Mouse (Mus musculus) layer of hippocampus, adult 2 months (tissue): ENCODE data around the gene Sec61a1. TPM values are rescaled to one million over a fixed set of nuclear protein-coding genes. Genes with fewer than 3 reads are reported as not detected.

ENCODE experiments used
- DNase-seq, 2 experiments: peaks; one replicate each; pipeline ENCODE4 v3.0.0; 2022; ENCODE audit warnings: low spot score in 2 of 2
- H3K27ac ChIP-seq: fragments of 200-600 bp; 2 replicates; pipeline ENCODE4 v1.8.1; 2022
- H3K4me3 ChIP-seq: fragments of 200-600 bp; 2 replicates; pipeline ENCODE4 v1.8.1; 2022; ENCODE audit warnings: mild to moderate bottlenecking
- CTCF ChIP-seq: fragments of 200-600 bp; conservative IDR thresholded peaks from 2 replicates; pipeline ENCODE4 v1.8.1; 2022; ENCODE audit warnings: antibody characterized with exemption, mild to moderate bottlenecking, moderate library complexity
- long read RNA-seq, 2 experiments: library from polyadenylated mRNA; stranded (forward); transcript quantifications; one replicate each; pipeline ENCODE4 v2.0.0; 2021; ENCODE audit warnings: borderline mapping rate in 2 of 2
- total RNA-seq, 2 experiments: library from RNA; stranded (reverse); gene quantifications; 2 replicates each; pipeline ENCODE4 v1.2.3; 2021

The Sec61a1 gene
- total RNA-seq: 10 to 100 TPM; 80.9 to 94.0 TPM
- long read RNA-seq, experiment 1, transcript Sec61a1-201 (12 exons, 3,172 nt): major isoform, 23 of 39 reads
- long read RNA-seq, experiment 1, partial matches to known transcripts: 9 of 39 reads
- long read RNA-seq, experiment 1, other reads (novel, unspliced or antisense): 6 of 39 reads
- long read RNA-seq, experiment 2, transcript Sec61a1-201 (12 exons, 3,172 nt): major isoform, 24 of 33 reads
- long read RNA-seq, experiment 2, partial matches to known transcripts: 2 of 33 reads
- long read RNA-seq, experiment 2, other reads (novel, unspliced or antisense): 7 of 33 reads

DNA sequence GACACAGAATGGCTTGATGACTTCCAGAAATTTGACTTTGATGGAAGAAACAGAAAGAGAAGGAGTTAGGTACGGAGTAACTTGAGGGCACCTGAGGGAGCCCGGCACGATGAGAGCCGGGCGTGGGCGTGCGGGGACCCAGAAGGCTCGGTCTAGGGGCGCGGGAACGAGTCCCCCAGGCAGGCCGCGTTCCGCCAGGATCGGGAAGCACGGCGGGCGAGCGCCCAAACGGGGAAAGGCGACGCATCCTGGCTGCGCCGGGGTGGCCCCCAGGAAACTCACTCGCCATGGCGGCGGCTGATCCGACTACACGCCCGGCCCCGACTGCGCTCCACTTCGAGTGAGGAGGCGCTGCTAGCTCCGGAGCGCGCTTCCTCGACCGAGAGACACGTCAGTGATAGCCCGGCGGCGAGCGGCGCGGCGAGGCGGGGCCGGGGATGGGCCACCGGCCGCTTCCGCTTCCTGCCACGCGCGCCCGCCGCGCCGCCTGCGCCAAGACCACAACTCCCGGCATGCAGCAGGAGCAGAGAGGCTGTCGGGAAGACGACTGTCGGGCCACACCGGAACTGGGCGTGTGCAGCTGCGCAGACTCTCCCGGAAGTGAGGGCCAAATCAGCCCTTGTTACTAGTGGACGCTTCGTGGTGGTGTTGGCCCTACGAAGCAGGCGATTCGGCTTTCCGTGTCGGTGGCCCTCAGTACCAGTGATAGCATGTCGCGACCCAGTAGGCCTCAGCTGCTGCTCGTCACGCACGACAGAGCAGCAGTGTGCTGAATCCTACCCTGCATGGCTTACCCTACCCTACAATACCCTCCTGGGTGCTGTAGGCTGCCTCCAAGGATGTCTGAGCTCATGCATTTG is at the start of gene Sec61a1:
Gene Sec61a1 (minus strand): TSS at position 502 of the 860 bp plus-strand sequence.
- Histone ChIP-seq H3K4me3 (peak within 1 kb of the TSS; percentile 91), H3K27ac (peak within 1 kb of the TSS; percentile 95)
- TF ChIP-seq CTCF: peak; percentile 37
- peak; percentile 95 to 96 for DNase-seq

DNA sequence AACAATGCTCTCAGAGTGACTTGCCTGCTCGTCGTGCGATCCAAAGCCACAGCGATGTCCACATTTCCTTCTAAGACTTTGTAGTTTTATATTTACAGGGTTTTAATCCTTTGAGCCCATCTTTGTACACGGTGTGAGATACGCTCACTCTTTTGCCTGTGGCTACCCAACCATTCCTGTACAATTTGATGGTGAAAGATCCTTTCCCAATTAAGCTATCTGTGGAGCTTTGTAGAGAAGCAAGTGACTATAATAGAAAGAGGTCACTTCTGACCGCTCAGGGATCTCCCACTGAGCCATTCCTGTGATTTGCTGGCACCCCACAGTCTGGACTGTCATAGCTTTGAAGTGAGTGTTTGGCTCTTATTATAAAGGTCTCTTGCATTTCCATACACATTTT is 48.0 kb upstream of the Sec61a1 start:
- Histone ChIP-seq H3K27ac (no peak overlapping the region), H3K4me3 (no peak overlapping the region)
- no peak for DNase-seq
- no peak for TF ChIP-seq CTCF

DNA sequence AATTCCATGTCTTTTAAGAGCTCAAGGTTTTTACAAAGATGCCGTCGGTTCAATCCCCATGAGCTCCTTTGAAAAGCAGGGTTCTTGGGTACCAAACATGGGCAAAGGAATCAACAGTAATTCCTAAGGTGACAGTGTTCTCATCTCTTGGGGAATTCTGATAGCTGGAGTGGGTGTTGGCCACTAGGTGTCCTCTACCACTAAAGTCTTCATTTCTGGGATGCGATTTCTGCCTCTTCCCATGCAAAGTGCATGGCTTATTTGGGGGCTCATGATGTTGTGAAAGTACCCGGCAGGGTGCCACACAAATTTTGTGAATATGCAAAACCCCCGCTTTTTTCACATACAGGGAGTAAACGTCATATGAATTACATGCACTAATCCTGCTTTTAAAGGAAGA is 46.3 kb upstream of the Sec61a1 start:
- no peak overlapping the region for H3K27ac ChIP-seq
- DNase-seq: no peak
- TF ChIP-seq CTCF: peak; percentile 86
- H3K4me3 ChIP-seq: no peak overlapping the region

DNA sequence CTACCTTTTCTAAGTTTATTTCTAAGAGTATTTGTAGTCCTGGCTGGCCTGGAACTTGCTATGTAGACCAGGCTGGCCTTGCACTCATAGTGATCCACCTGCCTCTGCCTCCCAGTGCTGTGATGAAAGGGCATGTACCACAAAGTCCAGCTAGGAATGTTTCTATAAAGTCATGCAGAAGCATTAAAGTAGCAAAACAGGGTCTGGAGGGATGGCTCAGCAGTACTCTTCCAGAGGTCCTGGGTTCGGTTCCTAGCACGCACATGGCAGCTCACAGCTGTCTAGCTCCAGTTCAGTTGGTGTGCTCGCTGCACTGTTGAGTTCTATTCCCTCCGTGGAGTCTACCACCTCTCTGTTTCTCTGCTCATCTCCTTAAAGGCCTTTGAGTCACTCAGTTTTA is 41.5 kb upstream of the Sec61a1 start:
- no peak for DNase-seq
- no peak for TF ChIP-seq CTCF

DNA sequence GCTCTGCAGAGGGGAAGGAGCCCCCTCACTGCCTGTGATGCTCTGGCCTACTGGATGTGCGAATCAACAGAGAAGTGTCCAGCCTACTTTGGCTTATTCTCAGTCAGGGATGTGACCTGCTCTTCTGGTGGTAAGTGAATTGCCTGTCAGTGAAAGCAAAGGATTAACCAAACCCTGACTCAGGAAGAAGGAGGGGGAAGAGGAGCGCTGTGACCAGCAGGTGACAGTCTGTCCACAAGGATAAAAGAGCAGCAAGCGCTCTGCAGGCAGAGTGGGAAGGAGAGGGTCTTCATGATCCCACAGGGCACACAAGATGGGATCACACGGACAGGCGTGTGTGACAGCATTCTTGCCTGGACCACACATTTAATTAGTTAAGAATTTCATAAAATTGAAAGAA is 41.0 kb upstream of the Sec61a1 start:
- TF ChIP-seq CTCF: peak; percentile 55
- no peak for DNase-seq
- Histone ChIP-seq H3K4me3 (no peak overlapping the region), H3K27ac (no peak overlapping the region)

More for the DNA sequence above, 41.5 kb upstream of the Sec61a1 start:
- Histone ChIP-seq H3K4me3 (no peak overlapping the region), H3K27ac (no peak overlapping the region)

DNA sequence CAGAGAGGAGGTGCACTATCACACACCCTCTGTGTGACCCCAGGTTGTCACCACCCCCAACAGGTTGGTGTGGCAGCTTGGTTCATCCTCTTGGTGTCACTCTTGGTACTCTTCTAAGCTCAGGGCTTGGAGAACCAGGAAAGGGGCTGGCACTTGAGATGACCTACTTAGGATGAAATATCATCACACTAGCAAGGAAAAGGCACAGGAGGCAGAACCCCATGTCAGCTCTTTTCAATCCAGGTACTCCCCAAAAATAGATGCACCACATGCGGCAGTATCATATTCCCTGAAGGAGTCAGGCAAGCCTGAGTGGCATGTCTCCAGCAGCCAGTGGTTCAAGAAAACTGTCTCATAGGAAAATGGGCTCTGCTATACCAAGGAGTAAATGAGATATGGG is 39.4 kb upstream of the Sec61a1 start:
- Histone ChIP-seq H3K4me3 (no peak overlapping the region), H3K27ac (no peak overlapping the region)
- TF ChIP-seq CTCF: peak; percentile 68
- no peak for DNase-seq

DNA sequence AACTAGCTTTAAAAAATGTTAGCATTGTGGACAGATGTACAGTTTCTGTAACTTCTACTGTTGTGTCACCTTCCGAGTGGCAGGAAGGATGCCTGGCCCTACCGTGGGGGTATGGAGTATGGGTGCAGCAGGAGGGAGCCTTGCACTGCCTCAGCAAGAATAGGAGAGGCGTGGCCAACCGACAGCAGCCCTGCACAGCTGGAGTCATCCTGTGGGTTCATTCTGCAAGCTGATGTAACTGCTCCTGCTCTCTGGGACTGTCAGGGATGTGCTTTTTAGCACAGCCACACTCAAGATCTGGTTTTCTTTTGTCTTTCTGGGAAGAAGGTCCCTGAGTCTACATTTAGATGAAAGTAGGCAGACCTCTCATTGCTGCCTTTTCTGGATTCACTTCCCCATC is 38.8 kb upstream of the Sec61a1 start:
- Histone ChIP-seq H3K4me3 (no peak overlapping the region), H3K27ac (no peak overlapping the region)
- DNase-seq: no peak
- TF ChIP-seq CTCF: no peak

DNA sequence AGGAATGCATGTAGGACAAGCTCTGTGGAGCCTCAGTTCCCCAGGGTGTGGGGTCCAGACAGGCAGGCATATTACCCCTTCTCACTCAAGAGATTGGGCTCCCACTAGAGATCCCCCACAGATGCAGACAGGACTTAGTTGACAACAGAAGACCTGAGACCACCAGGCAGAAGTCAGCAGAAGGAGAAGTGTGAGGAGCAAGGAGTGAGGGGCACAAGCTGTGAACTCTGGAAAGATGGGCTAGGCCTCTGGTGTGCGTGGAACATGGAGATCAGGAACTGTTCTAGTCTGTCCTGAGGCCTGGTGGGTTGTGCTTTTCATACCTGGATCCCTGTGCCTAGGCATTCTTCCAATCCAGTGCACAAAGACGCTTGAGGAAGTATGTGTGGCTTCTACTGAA is 31.2 kb upstream of the Sec61a1 start:
- no peak overlapping the region for H3K27ac ChIP-seq
- DNase-seq: no peak
- H3K4me3 ChIP-seq: no peak overlapping the region
- TF ChIP-seq CTCF: no peak

DNA sequence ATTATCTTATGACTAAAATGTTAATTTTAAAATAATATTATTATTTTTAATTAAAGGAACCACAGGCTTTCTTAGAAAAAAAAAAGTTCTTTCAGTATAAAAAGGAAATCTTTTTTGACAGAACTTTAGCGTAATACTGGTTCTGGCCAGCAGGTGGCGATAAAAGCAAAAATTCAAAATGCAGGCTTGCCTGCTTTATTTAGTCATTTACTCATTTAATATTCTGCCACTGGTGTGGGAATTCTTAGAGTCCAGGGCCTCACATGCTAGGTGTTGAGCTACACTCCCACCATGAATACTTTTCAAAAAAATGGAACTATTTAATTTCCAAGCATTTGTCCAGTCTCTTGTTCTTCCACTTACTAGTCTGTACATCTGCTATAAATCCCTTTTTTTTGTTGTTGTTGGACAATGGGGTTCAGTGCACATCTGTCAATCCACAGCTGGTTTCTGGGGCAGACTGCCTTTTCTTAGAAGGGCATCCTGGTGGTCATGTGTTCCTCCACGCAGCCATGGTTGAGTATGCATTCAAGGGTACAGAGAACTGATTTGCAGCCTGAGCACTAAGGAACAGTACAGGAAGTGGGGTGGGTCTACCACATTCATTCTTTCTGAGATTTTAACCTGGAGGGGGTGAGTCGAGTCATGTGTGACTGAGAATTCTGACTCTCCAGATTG is 30.6 kb upstream of the Sec61a1 start:
- TF ChIP-seq CTCF: peak; percentile 93
- peak; percentile 42 to 79 for DNase-seq
- no peak overlapping the region for H3K4me3 ChIP-seq
- H3K27ac ChIP-seq: no peak overlapping the region

DNA sequence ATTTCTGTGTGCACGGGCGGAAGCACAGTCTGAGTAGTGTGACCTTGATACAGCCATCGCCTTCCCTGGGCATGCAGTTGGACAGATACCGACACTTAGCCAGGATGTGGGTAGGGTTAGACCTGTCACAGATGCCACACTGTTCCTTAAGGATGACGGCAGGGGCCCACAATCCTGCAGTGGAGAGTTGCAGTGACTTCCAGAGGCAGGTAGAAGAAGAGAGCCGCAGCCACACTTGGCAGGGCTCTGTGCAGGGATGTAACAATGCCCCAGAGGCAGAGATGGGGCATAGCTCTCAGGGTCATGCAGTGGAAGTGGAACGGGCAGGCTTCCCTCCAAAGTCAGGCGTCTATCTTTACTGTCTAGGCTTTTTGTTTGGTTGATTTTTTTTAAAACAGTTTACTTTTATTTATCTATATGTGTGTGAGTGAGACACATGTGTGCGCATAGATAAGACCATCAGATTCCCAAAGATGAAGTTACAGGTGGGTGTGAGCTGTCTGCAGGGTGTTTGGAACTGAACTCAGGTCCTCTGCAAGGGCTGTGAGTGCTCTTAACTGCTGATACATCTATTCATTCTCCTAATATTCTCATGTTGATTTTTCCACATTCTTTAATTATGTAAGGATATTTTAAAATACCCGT is 29.8 kb upstream of the Sec61a1 start:
- no peak for TF ChIP-seq CTCF
- DNase-seq: no peak
- no peak overlapping the region for H3K4me3 ChIP-seq
- H3K27ac ChIP-seq: no peak overlapping the region

DNA sequence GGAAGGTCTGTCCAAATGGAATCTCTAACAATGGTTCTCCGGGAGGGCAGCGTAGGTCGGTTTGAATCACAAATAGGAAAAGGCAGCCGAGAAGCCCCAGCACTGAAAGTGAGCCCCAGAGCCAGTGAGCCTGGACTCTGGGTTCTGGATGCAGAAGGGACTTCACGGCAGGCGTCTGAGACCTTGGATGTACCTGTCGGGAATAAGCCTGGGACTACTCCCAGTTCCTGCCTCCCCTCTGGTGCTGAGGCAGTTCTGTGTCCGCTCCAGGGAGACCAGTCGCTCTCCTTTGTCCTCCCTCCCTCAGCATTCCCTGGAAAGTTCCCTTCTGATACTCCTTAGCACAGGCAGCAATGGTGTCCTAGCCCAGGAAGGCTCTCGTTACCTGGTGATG is 26.7 kb upstream of the Sec61a1 start:
- H3K4me3 ChIP-seq: no peak overlapping the region
- H3K27ac ChIP-seq: no peak overlapping the region
- no peak for TF ChIP-seq CTCF
- no peak for DNase-seq

DNA sequence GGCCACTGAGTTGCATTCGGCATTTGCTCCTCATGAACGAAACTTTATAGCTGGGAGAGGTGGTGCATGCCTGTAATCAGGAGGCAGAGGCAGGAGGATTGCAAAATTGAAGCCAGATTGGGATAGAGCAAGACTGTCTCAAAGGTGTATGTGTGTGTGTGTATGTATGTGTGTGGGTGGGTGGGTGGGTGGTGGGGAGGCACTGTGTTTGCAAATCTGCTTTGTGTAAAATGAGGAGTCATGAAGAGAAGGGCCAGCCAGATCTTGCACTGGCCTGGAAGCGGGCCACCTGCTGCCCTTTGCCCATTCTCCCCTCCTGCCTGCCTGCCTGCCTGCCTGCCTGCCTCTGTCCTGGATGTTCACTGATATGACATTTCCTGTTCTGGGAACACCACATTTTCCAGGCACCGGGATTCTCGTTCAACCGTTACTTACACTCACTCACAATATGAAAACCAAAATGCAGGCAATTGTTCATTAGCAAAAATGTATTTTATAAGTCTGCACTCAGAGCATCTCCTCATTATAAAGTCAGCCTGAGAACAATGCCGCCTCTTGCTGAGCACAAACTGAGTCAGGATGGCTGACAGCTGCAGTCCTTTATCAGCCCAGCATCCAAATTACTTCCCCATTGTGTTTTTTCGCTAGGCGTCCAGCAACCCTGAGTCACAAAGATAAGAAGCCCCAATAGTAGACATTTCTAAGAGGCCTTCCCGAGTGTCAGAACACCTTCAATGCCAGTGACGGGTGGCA is 26.1 kb upstream of the Sec61a1 start:
- no peak for DNase-seq
- Histone ChIP-seq H3K27ac (no peak overlapping the region), H3K4me3 (no peak overlapping the region)
- no peak for TF ChIP-seq CTCF

DNA sequence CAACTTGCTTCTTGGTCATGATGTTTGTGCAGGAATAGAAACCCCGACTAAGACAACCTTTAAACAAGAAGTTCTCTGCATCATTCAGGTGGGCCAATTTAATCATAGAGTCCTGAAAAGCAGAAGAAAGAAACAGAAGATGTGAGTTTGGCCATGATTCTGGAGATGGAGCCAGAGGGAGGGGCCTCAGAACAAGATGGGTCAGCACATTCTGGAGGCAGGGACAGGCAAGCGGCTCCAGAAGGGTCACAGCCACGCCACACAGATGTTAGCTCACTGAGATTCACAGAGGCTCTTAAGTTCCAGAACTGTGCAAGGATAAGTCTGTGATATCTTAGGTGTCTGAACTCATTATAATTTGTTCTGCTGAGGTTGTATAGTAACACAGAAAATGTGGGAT is 25.5 kb upstream of the Sec61a1 start:
- no peak overlapping the region for H3K27ac ChIP-seq
- no peak overlapping the region for H3K4me3 ChIP-seq
- no peak for TF ChIP-seq CTCF
- no peak for DNase-seq
